8 mouse cellular contexts compared by ENCODE assay signal in the genomic region with DNA sequence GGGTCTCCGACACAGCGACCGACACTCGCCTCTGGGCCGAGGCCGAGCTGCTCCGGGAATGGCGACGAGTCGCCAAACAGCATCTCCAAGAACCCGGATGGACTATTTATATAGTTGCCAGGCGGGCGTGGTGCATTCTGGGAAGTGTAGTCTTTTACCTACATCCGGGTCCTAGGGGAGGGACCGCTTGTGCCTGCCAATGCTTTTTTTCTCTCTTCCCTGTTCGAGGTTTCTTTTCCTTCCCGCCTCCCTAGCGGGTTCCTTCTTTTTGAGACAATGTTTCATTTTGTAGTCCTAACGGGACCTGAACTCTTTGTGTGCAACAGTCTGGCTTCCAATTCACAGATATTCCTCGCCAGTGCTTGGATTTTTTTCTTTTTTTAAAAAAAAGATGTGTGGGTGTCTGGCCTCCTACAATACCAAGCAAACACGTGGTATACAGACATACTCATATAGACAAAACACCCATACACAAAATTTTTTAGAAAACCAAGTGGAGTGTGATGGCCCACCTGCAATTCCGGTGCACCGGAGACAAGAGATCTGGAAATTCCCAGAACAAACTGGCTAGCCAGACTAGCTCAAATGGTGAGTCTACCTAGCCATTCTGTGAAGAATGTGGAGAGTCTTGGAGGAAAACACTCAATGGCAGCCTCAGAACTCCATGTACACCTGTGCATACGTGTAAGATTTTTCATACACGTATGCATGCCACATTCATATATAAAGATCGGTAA. TPM values are rescaled to one million over a fixed set of nuclear protein-coding genes. Genes with fewer than 3 reads are reported as not detected.
DNase-seq lines count a peak whose midpoint lies in the region; ATAC-seq and TF ChIP-seq lines count a peak whose summit lies in the region.

A gene (minus strand): TSS at position 87 of the 737 bp plus-strand sequence.

- peak; percentile 87 for ATAC-seq in CD4-positive, CD25-positive, alpha-beta regulatory T cell, adult 4 months
- ATAC-seq in heart, embryonic 15.5 days (replicated peaks; ENCODE audit: insufficient number of reproducible peaks, insufficient read depth, low FRiP score, low read depth) = peak; percentile 84
- ATAC-seq in liver, embryonic 14.5 days (ENCODE audit: insufficient read depth) = peak; percentile 86
- ATAC-seq in neural tube, embryonic 11.5 days (ENCODE audit: insufficient read depth, low FRiP score, low TSS enrichment) = peak; percentile 87
- peak; percentile 84 for ATAC-seq in stomach, postnatal 0 days (ENCODE audit: low FRiP score, low TSS enrichment)

- peak; percentile 96 for DNase-seq in c-Kit-negative CD71-positive TER-119-positive erythroid progenitor cells, embryonic 14.5 days (ENCODE audit: low read depth, low spot score)
- peak; percentile 97 for DNase-seq in forebrain, embryonic 10.5 days (ENCODE audit: extremely low spot score, low spot score)
- peak; percentile 96 to 98 for DNase-seq in kidney, postnatal 25 days
- DNase-seq in liver, embryonic 14.5 days (ENCODE audit: low read depth in 3 of 3, low spot score in 3 of 3) = peak; percentile 94 to 97 (median 96)
- DNase-seq in neural tube, embryonic 11.5 days (ENCODE audit: low spot score) = peak; percentile 97
- DNase-seq in stomach, postnatal 0 days (ENCODE audit: low spot score) = peak; percentile 96

- no peaks in the 10 kb centered on the region for H3K9me3 ChIP-seq in forebrain, embryonic 10.5 days
- no peaks in the 10 kb centered on the region for H3K9me3 ChIP-seq in heart, embryonic 15.5 days (replicated peaks)
- H3K9me3 ChIP-seq in liver, embryonic 14.5 days (ENCODE audit: control insufficient read depth, low read length) = no peaks in the 10 kb centered on the region
- H3K9me3 ChIP-seq in neural tube, embryonic 11.5 days (ENCODE audit: control insufficient read depth, low read length) = no peaks in the 10 kb centered on the region
- H3K9me3 ChIP-seq in stomach, postnatal 0 days (ENCODE audit: control insufficient read depth, low read length) = no peaks in the 10 kb centered on the region

- peaks cover 31% of the 10 kb centered on the region for H3K36me3 ChIP-seq in forebrain, embryonic 10.5 days (replicated peaks)
- H3K36me3 ChIP-seq in heart, embryonic 15.5 days = 0 out of 2 replicates have a peak, but pooled peaks cover 8% of the 10 kb centered on the region
- H3K36me3 ChIP-seq in liver, embryonic 14.5 days (replicated peaks; ENCODE audit: control insufficient read depth, insufficient read depth, low read depth) = peaks cover 31% of the 10 kb centered on the region
- H3K36me3 ChIP-seq in neural tube, embryonic 11.5 days (ENCODE audit: control insufficient read depth, insufficient read depth, low read length) = no peaks in the 10 kb centered on the region; the same call in 1 of the 2 replicates
- no peaks in the 10 kb centered on the region for H3K36me3 ChIP-seq in stomach, postnatal 0 days (ENCODE audit: control insufficient read depth, insufficient read depth, low read length)

- TF ChIP-seq EP300 in liver, embryonic 14.5 days (IDR thresholded peaks at IDR 0.05; ENCODE audit: low read depth) = no peak
- no peak for TF ChIP-seq EP300 in stomach, postnatal 0 days (optimal IDR thresholded peaks at IDR 0.05)

- H3K27ac ChIP-seq in forebrain, embryonic 10.5 days = peak within 1 kb of the TSS; percentile 95
- H3K27ac ChIP-seq in heart, embryonic 15.5 days = peak within 1 kb of the TSS; percentile 76
- peak within 1 kb of the TSS; percentile 71 for H3K27ac ChIP-seq in liver, embryonic 14.5 days
- H3K27ac ChIP-seq in neural tube, embryonic 11.5 days (ENCODE audit: low read depth, low read length) = peak within 1 kb of the TSS; percentile 83
- peak within 1 kb of the TSS; percentile 92 for H3K27ac ChIP-seq in stomach, postnatal 0 days (replicated peaks)

- no peak for TF ChIP-seq CTCF in liver, embryonic 14.5 days (IDR thresholded peaks at IDR 0.05; ENCODE audit: low read depth)
- TF ChIP-seq CTCF in stomach, postnatal 0 days (IDR thresholded peaks at IDR 0.05; ENCODE audit: low read depth) = no peak

- peaks cover 48% of the 10 kb centered on the region for H3K4me1 ChIP-seq in forebrain, embryonic 10.5 days
- peaks cover 41% of the 10 kb centered on the region for H3K4me1 ChIP-seq in heart, embryonic 15.5 days (replicated peaks)
- H3K4me1 ChIP-seq in liver, embryonic 14.5 days (replicated peaks; ENCODE audit: control insufficient read depth in 2 of 2, insufficient read depth in 2 of 2, low read length in 1 of 2) = peaks cover 33 to 40% of the 10 kb centered on the region in 2 experiments
- peaks cover 17% of the 10 kb centered on the region for H3K4me1 ChIP-seq in neural tube, embryonic 11.5 days (ENCODE audit: control insufficient read depth, insufficient read depth, low read length)
- peaks cover 7% of the 10 kb centered on the region; the same call in 1 of the 2 replicates for H3K4me1 ChIP-seq in stomach, postnatal 0 days (replicated peaks; ENCODE audit: control insufficient read depth, insufficient read depth)

- 13% methylated on average over 26 of the region's 26 CpGs for WGBS in forebrain, embryonic 10.5 days
- 12% methylated on average over 26 of the region's 26 CpGs for WGBS in heart, embryonic 15.5 days
- WGBS in liver, embryonic 14.5 days (ENCODE audit: insufficient replicate concordance) = 12% methylated on average over 26 of the region's 26 CpGs
- WGBS in neural tube, embryonic 11.5 days = 14% methylated on average over 26 of the region's 26 CpGs
- WGBS in stomach, postnatal 0 days = 12% methylated on average over 26 of the region's 26 CpGs

- peak within 1 kb of the TSS; percentile 99 for H3K9ac ChIP-seq in heart, embryonic 15.5 days
- peak within 1 kb of the TSS; percentile 72 for H3K9ac ChIP-seq in liver, embryonic 14.5 days (replicated peaks)
- peak within 1 kb of the TSS; percentile 94 for H3K9ac ChIP-seq in neural tube, embryonic 11.5 days (ENCODE audit: low read length)
- peak within 1 kb of the TSS; percentile 99 for H3K9ac ChIP-seq in stomach, postnatal 0 days (ENCODE audit: low read length)

- peak within 1 kb of the TSS; percentile 77 for H3K4me2 ChIP-seq in heart, embryonic 15.5 days
- peak within 1 kb of the TSS; percentile 78 for H3K4me2 ChIP-seq in liver, embryonic 14.5 days (ENCODE audit: low read depth)
- peak within 1 kb of the TSS; percentile 75 for H3K4me2 ChIP-seq in neural tube, embryonic 11.5 days (ENCODE audit: low read depth)
- peak within 1 kb of the TSS; percentile 74 for H3K4me2 ChIP-seq in stomach, postnatal 0 days (replicated peaks; ENCODE audit: low read depth)

- H3K27me3 ChIP-seq in forebrain, embryonic 10.5 days (ENCODE audit: poor library complexity, severe bottlenecking) = no peaks in the 10 kb centered on the region
- no peaks in the 10 kb centered on the region for H3K27me3 ChIP-seq in heart, embryonic 15.5 days
- H3K27me3 ChIP-seq in liver, embryonic 14.5 days (ENCODE audit: control insufficient read depth, insufficient read depth, low read length) = no peaks in the 10 kb centered on the region
- H3K27me3 ChIP-seq in neural tube, embryonic 11.5 days (ENCODE audit: control insufficient read depth, insufficient read depth, low read length) = no peaks in the 10 kb centered on the region
- H3K27me3 ChIP-seq in stomach, postnatal 0 days (ENCODE audit: control insufficient read depth, insufficient read depth, low read length) = no peaks in the 10 kb centered on the region

- peak within 1 kb of the TSS; percentile 86 for H3K4me3 ChIP-seq in forebrain, embryonic 10.5 days
- peak within 1 kb of the TSS; percentile 100 for H3K4me3 ChIP-seq in heart, embryonic 15.5 days
- H3K4me3 ChIP-seq in liver, embryonic 14.5 days (ENCODE audit: insufficient read depth in 1 of 2, low read depth in 2 of 2, low read length in 2 of 2) = peak within 1 kb of the TSS; percentile 63 to 96
- H3K4me3 ChIP-seq in neural tube, embryonic 11.5 days (ENCODE audit: low read depth, low read length) = peak within 1 kb of the TSS; percentile 90
- peak within 1 kb of the TSS; percentile 99 for H3K4me3 ChIP-seq in stomach, postnatal 0 days (ENCODE audit: low read depth, low read length)

RNA-seq across cellular contexts. Expression of the gene that starts here (rescaled TPM):
- 10 to 100 TPM; 30.5 to 36.5 TPM for polyA plus RNA-seq in CD4-positive, CD25-positive, alpha-beta regulatory T cell, adult 4 months (2017; shearing (Covaris generic))
- 119 and 132 TPM in 2 replicates for polyA plus RNA-seq in forebrain, embryonic 10.5 days (2016; fragmentation: Nextera tagmentation; extraction: Ambion mirVana)
- polyA plus RNA-seq in heart, embryonic 15.5 days (2015; fragmentation: Nextera tagmentation; extraction: Ambion mirVana) = 131 and 156 TPM in 2 replicates
- 84.1 and 97.0 TPM in 2 replicates for polyA plus RNA-seq in liver, embryonic 14.5 days (2012; rRNA removed)
- 60.2 and 68.3 TPM in 2 replicates for polyA plus RNA-seq in liver, embryonic 14.5 days (2014; fragmentation: Nextera tagmentation; extraction: Ambion mirVana)
- 106 and 119 TPM in 2 replicates for polyA plus RNA-seq in neural tube, embryonic 11.5 days (2014; fragmentation: Nextera tagmentation; extraction: Ambion mirVana)
- polyA plus RNA-seq in stomach, postnatal 0 days (2015; fragmentation: Nextera tagmentation; extraction: Ambion mirVana) = 84.0 and 93.0 TPM in 2 replicates

Comparison
In these comparisons a context has a peak if more than half of its experiments do, and no peak if none do; other contexts are left out.
1. Peak in every context shown above with its lines: DNase-seq, ATAC-seq, H3K4me3 ChIP-seq and H3K27ac ChIP-seq.